Mouse (Mus musculus): ENCODE measurements at regions not wholly inside any gene's neighbourhood (a gene's known extent, or its start where the extent isn't known, plus 50 kb on each side); places are given as distances from the start of the nearest gene placed in this dataset.

DNA sequence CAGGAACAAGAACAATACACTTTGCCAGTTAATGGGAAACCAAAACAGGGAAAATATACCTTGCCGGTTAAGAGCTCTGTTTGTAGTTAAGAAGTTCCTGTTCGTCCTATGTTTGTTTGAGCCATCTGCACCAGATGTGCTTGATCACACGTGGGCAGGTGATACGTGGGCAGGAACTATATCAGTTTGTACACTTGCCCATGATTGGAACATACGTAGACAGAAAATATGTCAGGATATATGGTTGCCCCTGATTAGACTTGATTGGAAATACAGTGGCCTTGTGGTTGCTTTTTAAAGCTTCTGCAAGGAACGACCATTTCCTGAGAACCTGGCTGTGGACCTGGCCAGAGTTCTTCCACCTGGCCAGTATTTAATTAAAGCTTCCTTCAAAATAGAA, 72.8 kb upstream of the Cpeb2 start:
- no peak for ATAC-seq
- WGBS (ENCODE audit: insufficient replicate concordance) = 39% methylated on average over 6 of the region's 6 CpGs
- H3K4me2 ChIP-seq (ENCODE audit: low read depth, low read length) = no peak overlapping the region
- H3K9me3 ChIP-seq (ENCODE audit: low read length) = no peaks in the 10 kb centered on the region
- no peak for TF ChIP-seq CTCF (IDR thresholded peaks at IDR 0.05; ENCODE audit: low read depth)
- no peak for TF ChIP-seq EP300 (IDR thresholded peaks at IDR 0.05; ENCODE audit: low read depth)
- no peak overlapping the region for H3K9ac ChIP-seq (replicated peaks)
- H3K27me3 ChIP-seq (ENCODE audit: insufficient read depth, low read length) = no peaks in the 10 kb centered on the region
- H3K36me3 ChIP-seq (replicated peaks; ENCODE audit: insufficient read depth, low read length) = no peaks in the 10 kb centered on the region
- no peak overlapping the region for H3K27ac ChIP-seq (ENCODE audit: low read depth)
- DNase-seq = no peak
- no peak overlapping the region for H3K4me3 ChIP-seq (ENCODE audit: low read depth, low read length)
- no peaks in the 10 kb centered on the region for H3K4me1 ChIP-seq (ENCODE audit: insufficient read depth)

DNA sequence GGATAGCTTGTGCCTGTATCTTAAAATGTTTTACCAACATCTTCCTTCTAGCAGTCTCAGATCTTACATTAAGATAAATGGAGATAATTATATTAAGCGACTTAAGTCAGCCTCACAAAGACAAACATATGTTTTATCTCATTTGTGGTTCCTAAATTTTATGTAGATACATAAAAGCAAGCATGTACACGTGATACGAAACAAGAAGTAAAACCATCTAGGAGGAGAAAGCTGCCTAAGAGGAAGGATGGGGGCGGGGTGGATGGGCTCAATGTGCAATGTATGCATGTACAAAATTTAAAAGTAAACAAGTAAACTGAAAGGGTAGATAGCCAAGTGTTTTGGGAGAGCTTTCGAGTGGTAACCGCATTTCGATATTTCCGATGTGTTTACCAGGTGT, 51.5 kb upstream of the Cpeb2 start:
- 76% methylated on average over 8 of the region's 8 CpGs for WGBS (ENCODE audit: insufficient replicate concordance)
- ATAC-seq = no peak

More for the DNA sequence above, 51.5 kb upstream of the Cpeb2 start:
- 0 out of 2 replicates have a peak, but pooled peaks cover 3% of the 10 kb centered on the region for H3K4me1 ChIP-seq (ENCODE audit: insufficient read depth)
- H3K9ac ChIP-seq (replicated peaks) = no peak overlapping the region
- no peak overlapping the region for H3K4me3 ChIP-seq (ENCODE audit: low read depth, low read length)
- no peak overlapping the region for H3K4me2 ChIP-seq (ENCODE audit: low read depth, low read length)
- H3K27ac ChIP-seq (ENCODE audit: low read depth) = no peak overlapping the region
- no peak for DNase-seq
- no peaks in the 10 kb centered on the region for H3K36me3 ChIP-seq (replicated peaks; ENCODE audit: insufficient read depth, low read length)
- H3K9me3 ChIP-seq (ENCODE audit: low read length) = no peaks in the 10 kb centered on the region
- H3K27me3 ChIP-seq (ENCODE audit: insufficient read depth, low read length) = no peaks in the 10 kb centered on the region
- TF ChIP-seq CTCF (IDR thresholded peaks at IDR 0.05; ENCODE audit: low read depth) (no peak), EP300 (IDR thresholded peaks at IDR 0.05; ENCODE audit: low read depth) (no peak)
